Mouse (Mus musculus) left cerebral cortex, postnatal 4 days (tissue): ENCODE data around the gene Gm36245. TPM values are rescaled to one million over a fixed set of nuclear protein-coding genes. Genes with fewer than 3 reads are reported as not detected.
"Not testable (repeated sequence)": the region's sequence is repeated elsewhere in the genome, so short reads cannot be mapped to it uniquely, and the experiment has no call there.

Experiments used
- DNase-seq: peaks from one replicate; pipeline ENCODE4 v3.0.0-alpha.2; 2022
- intact Hi-C: fragments of 180-260 bp; cut with DNase I; formaldehyde crosslinking; loops from one replicate; pipeline ENCODE4 v1.15.1; 2025
- total RNA-seq, 2 experiments: library from RNA; stranded (reverse); gene quantifications; 2 replicates each; pipeline ENCODE4 v1.2.3; 2021

The Gm36245 gene
- total RNA-seq: not detected

GRCm38 (mm10) chr15:77598958-77599357 lies at the start of gene Gm36245:
Gm36245 (plus strand) TSS chr15:77599258.
- DNase-seq: no peak
- intact Hi-C loops: no loop called here

- intact Hi-C loops: no loop called here
- DNase-seq: no peak
Observed at GRCm38 (mm10) chr15:77561792-77562191, 37.3 kb upstream of the Gm36245 start, which contains the start of gene 1700025B11Rik. 1700025B11Rik (minus strand) TSS chr15:77561892.

- DNase-seq: no peak
- intact Hi-C loops: no loop called here
Observed at GRCm38 (mm10) chr15:77563219-77563618, 35.8 kb upstream of the Gm36245 start.

- intact Hi-C loops: no loop called here
- no peak for DNase-seq
Observed at GRCm38 (mm10) chr15:77578801-77579200, 20.3 kb upstream of the Gm36245 start.

- DNase-seq: no peak
Observed at GRCm38 (mm10) chr15:77579311-77579710, 19.7 kb upstream of the Gm36245 start.

GRCm38 (mm10) chr15:77581681-77582080 lies 17.4 kb upstream of the Gm36245 start:
- intact Hi-C loops: no loop called here
- no peak for DNase-seq

More at GRCm38 (mm10) chr15:77579311-77579710, 19.7 kb upstream of the Gm36245 start:
- intact Hi-C loops: no loop called here

- intact Hi-C loops: no loop called here
- peak; percentile 11 for DNase-seq
Observed at GRCm38 (mm10) chr15:77587026-77587425, 12.0 kb upstream of the Gm36245 start.

GRCm38 (mm10) chr15:77588981-77589380 lies 10.1 kb upstream of the Gm36245 start:
- intact Hi-C loops: no loop called here
- no peak for DNase-seq

- DNase-seq: no peak
- intact Hi-C loops: no loop called here
Observed at GRCm38 (mm10) chr15:77590881-77591280, 8.2 kb upstream of the Gm36245 start.

GRCm38 (mm10) chr15:77593557-77593956 lies 5.5 kb upstream of the Gm36245 start:
- intact Hi-C loops: no loop called here
- DNase-seq: no peak

GRCm38 (mm10) chr15:77595961-77596360 lies 3.1 kb upstream of the Gm36245 start, which contains the start of gene Apol10b:
Apol10b (minus strand) TSS chr15:77596125.
- intact Hi-C loops: no loop called here
- DNase-seq: no peak

- intact Hi-C loops: no loop called here
- no peak for DNase-seq
Observed at GRCm38 (mm10) chr15:77598429-77598828, 629 bp upstream of the Gm36245 start.

- DNase-seq: no peak
- intact Hi-C loops: no loop called here
Observed at GRCm38 (mm10) chr15:77606069-77606468, 7.0 kb downstream of the Gm36245 start.

- no peak for DNase-seq
- intact Hi-C loops: no loop called here
Observed at GRCm38 (mm10) chr15:77624710-77625109, 25.7 kb downstream of the Gm36245 start.

- intact Hi-C loops: not testable (repeated sequence)
Observed at GRCm38 (mm10) chr15:77626471-77626870, 27.4 kb downstream of the Gm36245 start.

GRCm38 (mm10) chr15:77628647-77629046 lies 29.6 kb downstream of the Gm36245 start:
- intact Hi-C loops, DNase-seq: not testable (repeated sequence)

More at GRCm38 (mm10) chr15:77626471-77626870, 27.4 kb downstream of the Gm36245 start:
- DNase-seq: not testable (repeated sequence)

- DNase-seq: not testable (repeated sequence)
- intact Hi-C loops: loop anchor here (5.0 kb wide), 1 partner anchor 108 kb away; no protein-coding TSS in a partner anchor
Observed at GRCm38 (mm10) chr15:77629822-77630221, 30.8 kb downstream of the Gm36245 start.

GRCm38 (mm10) chr15:77643176-77643575 lies 44.1 kb downstream of the Gm36245 start, which contains the start of gene Apol11b:
Apol11b (minus strand) TSS chr15:77643286.
- intact Hi-C loops, DNase-seq: not testable (repeated sequence)

GRCm38 (mm10) chr15:77651143-77651542 lies 52.1 kb downstream of the Gm36245 start:
- intact Hi-C loops, DNase-seq: not testable (repeated sequence)
